Mouse (Mus musculus): ENCODE measurements around the gene Lrrc56. TPM values are rescaled to one million over a fixed set of nuclear protein-coding genes. Genes with fewer than 3 reads are reported as not detected.

The Lrrc56 gene
- total RNA-seq (2018; cell fraction: chromatin; rRNA removed) = 10 to 100 TPM in 10 of 26 experiments, 1 to 10 TPM in 16; 1.0 to 16.7 (median 8.6) TPM
- total RNA-seq (2018; cell fraction: cytosol; rRNA removed) = 1 to 10 TPM; 1.8 to 4.6 (median 2.9) TPM
- total RNA-seq (2018; cell fraction: nucleus; rRNA removed) = 10 to 100 TPM in 5 of 26 experiments, 1 to 10 TPM in 21; 1.3 to 13.9 (median 6.0) TPM
- 1.2 to 3.9 TPM (median 2.3 TPM) in 3 replicates for polyA plus RNA-seq (2018)

GRCm38 (mm10) chr7:141193948-141194347, at the start of gene Lrrc56, which contains the start of gene Hras:
Gene Lrrc56 (plus strand): TSS chr7:141194157.
Gene Hras (minus strand): TSS chr7:141194005.
- Histone ChIP-seq H3K4me3 (ENCODE audit: inconsistent target) (peak within 1 kb of the TSS; percentile 78), H3K79me2 (ENCODE audit: inconsistent target) (peaks cover 14% of the 10 kb centered on the region), H3K27ac (peak within 1 kb of the TSS; percentile 45), H3K36me3 (ENCODE audit: inconsistent target) (peaks cover 18% of the 10 kb centered on the region)
- WGBS (ENCODE audit: missing documents) = 0% methylated on average over 39 of the region's 39 CpGs

- H3K36me3 ChIP-seq (ENCODE audit: inconsistent target) = peaks cover 15% of the 10 kb centered on the region; the same call in 1 of the 2 replicates
- 22% methylated on average over 3 of the region's 3 CpGs for WGBS (ENCODE audit: missing documents)
- H3K79me2 ChIP-seq (ENCODE audit: inconsistent target) = no peaks in the 10 kb centered on the region
- no peak overlapping the region for H3K27ac ChIP-seq
- no peak overlapping the region for H3K4me3 ChIP-seq (ENCODE audit: inconsistent target)
Observed at GRCm38 (mm10) chr7:141144650-141145049, 49.3 kb upstream of the Lrrc56 start.

- Histone ChIP-seq H3K27ac (no peak overlapping the region), H3K79me2 (ENCODE audit: inconsistent target) (no peaks in the 10 kb centered on the region), H3K4me3 (ENCODE audit: inconsistent target) (no peak overlapping the region), H3K36me3 (ENCODE audit: inconsistent target) (peaks cover 15% of the 10 kb centered on the region; the same call in 1 of the 2 replicates)
- WGBS (ENCODE audit: missing documents) = 76% methylated on average over 1 of the region's 1 CpGs
Observed at GRCm38 (mm10) chr7:141145403-141145802, 48.6 kb upstream of the Lrrc56 start.

GRCm38 (mm10) chr7:141146043-141146595, 47.8 kb upstream of the Lrrc56 start:
- Histone ChIP-seq H3K79me2 (ENCODE audit: inconsistent target) (no peaks in the 10 kb centered on the region), H3K4me3 (ENCODE audit: inconsistent target) (no peak overlapping the region), H3K27ac (no peak overlapping the region), H3K36me3 (ENCODE audit: inconsistent target) (peaks cover 15% of the 10 kb centered on the region; the same call in 1 of the 2 replicates)
- WGBS (ENCODE audit: missing documents) = 95% methylated on average over 12 of the region's 12 CpGs

- Histone ChIP-seq H3K79me2 (ENCODE audit: inconsistent target) (no peaks in the 10 kb centered on the region), H3K27ac (no peak overlapping the region), H3K36me3 (ENCODE audit: inconsistent target) (peaks cover 15% of the 10 kb centered on the region; the same call in 1 of the 2 replicates), H3K4me3 (ENCODE audit: inconsistent target) (no peak overlapping the region)
- 94% methylated on average over 6 of the region's 6 CpGs for whole genome bisulfite sequencing (ENCODE audit: missing documents)
Observed at GRCm38 (mm10) chr7:141147044-141147443, 46.9 kb upstream of the Lrrc56 start.

GRCm38 (mm10) chr7:141148639-141149038, 45.3 kb upstream of the Lrrc56 start:
- Histone ChIP-seq H3K27ac (no peak overlapping the region), H3K36me3 (ENCODE audit: inconsistent target) (peaks cover 21% of the 10 kb centered on the region; the same call in 1 of the 2 replicates), H3K4me3 (ENCODE audit: inconsistent target) (no peak overlapping the region), H3K79me2 (ENCODE audit: inconsistent target) (no peaks in the 10 kb centered on the region)
- 93% methylated on average over 4 of the region's 4 CpGs for WGBS (ENCODE audit: missing documents)

GRCm38 (mm10) chr7:141155362-141155761, 38.6 kb upstream of the Lrrc56 start:
- WGBS (ENCODE audit: missing documents) = 90% methylated on average over 9 of the region's 9 CpGs
- H3K36me3 ChIP-seq (ENCODE audit: inconsistent target) = peaks cover 23% of the 10 kb centered on the region
- H3K79me2 ChIP-seq (ENCODE audit: inconsistent target) = no peaks in the 10 kb centered on the region

GRCm38 (mm10) chr7:141164397-141164796, 29.6 kb upstream of the Lrrc56 start:
- peak overlapping the region; percentile 94 for H3K27ac ChIP-seq
- H3K4me3 ChIP-seq (ENCODE audit: inconsistent target) = no peak overlapping the region
- peaks cover 77% of the 10 kb centered on the region for H3K79me2 ChIP-seq (ENCODE audit: inconsistent target)
- WGBS (ENCODE audit: missing documents) = 90% methylated on average over 7 of the region's 7 CpGs
- peaks cover 57% of the 10 kb centered on the region for H3K36me3 ChIP-seq (ENCODE audit: inconsistent target)

More at GRCm38 (mm10) chr7:141155362-141155761, 38.6 kb upstream of the Lrrc56 start:
- H3K27ac ChIP-seq = no peak overlapping the region
- H3K4me3 ChIP-seq (ENCODE audit: inconsistent target) = no peak overlapping the region

- H3K79me2 ChIP-seq (ENCODE audit: inconsistent target) = peaks cover 82% of the 10 kb centered on the region
- no peak overlapping the region for H3K4me3 ChIP-seq (ENCODE audit: inconsistent target)
- H3K27ac ChIP-seq = peak overlapping the region; percentile 94
- 15% methylated on average over 6 of the region's 6 CpGs for WGBS (ENCODE audit: missing documents)
- H3K36me3 ChIP-seq (ENCODE audit: inconsistent target) = peaks cover 53% of the 10 kb centered on the region
Observed at GRCm38 (mm10) chr7:141164850-141165249, 29.1 kb upstream of the Lrrc56 start.

GRCm38 (mm10) chr7:141167901-141168517, 25.9 kb upstream of the Lrrc56 start:
- Histone ChIP-seq H3K27ac (peak overlapping the region; percentile 94), H3K4me3 (ENCODE audit: inconsistent target) (peak overlapping the region; percentile 88), H3K79me2 (ENCODE audit: inconsistent target) (peaks cover 90% of the 10 kb centered on the region), H3K36me3 (ENCODE audit: inconsistent target) (peaks cover 21% of the 10 kb centered on the region)
- WGBS (ENCODE audit: missing documents) = 1% methylated on average over 7 of the region's 7 CpGs

- Histone ChIP-seq H3K27ac (peak overlapping the region; percentile 94), H3K4me3 (ENCODE audit: inconsistent target) (peak overlapping the region; percentile 88), H3K79me2 (ENCODE audit: inconsistent target) (peaks cover 84% of the 10 kb centered on the region), H3K36me3 (ENCODE audit: inconsistent target) (peaks cover 16% of the 10 kb centered on the region)
- WGBS (ENCODE audit: missing documents) = under 1% methylated on average over 21 of the region's 22 CpGs
Observed at GRCm38 (mm10) chr7:141168518-141168953, 25.4 kb upstream of the Lrrc56 start.

GRCm38 (mm10) chr7:141169300-141169699, 24.7 kb upstream of the Lrrc56 start:
- H3K79me2 ChIP-seq (ENCODE audit: inconsistent target) = peaks cover 77% of the 10 kb centered on the region
- WGBS (ENCODE audit: missing documents) = 100% methylated on average over 1 of the region's 1 CpGs
- no peak overlapping the region for H3K4me3 ChIP-seq (ENCODE audit: inconsistent target)
- H3K27ac ChIP-seq = peak overlapping the region; percentile 94
- peaks cover 8% of the 10 kb centered on the region for H3K36me3 ChIP-seq (ENCODE audit: inconsistent target)

- peak overlapping the region; percentile 94 for H3K27ac ChIP-seq
- H3K36me3 ChIP-seq (ENCODE audit: inconsistent target) = peaks cover 6% of the 10 kb centered on the region
- no peak overlapping the region for H3K4me3 ChIP-seq (ENCODE audit: inconsistent target)
- H3K79me2 ChIP-seq (ENCODE audit: inconsistent target) = peaks cover 71% of the 10 kb centered on the region
Observed at GRCm38 (mm10) chr7:141169866-141170265, 24.1 kb upstream of the Lrrc56 start.

- H3K36me3 ChIP-seq (ENCODE audit: inconsistent target) = no peaks in the 10 kb centered on the region
- H3K4me3 ChIP-seq (ENCODE audit: inconsistent target) = peak within 1 kb of the TSS; percentile 64
- H3K27ac ChIP-seq = peak within 1 kb of the TSS; percentile 94
- WGBS (ENCODE audit: missing documents) = under 1% methylated on average over 54 of the region's 55 CpGs
- H3K79me2 ChIP-seq (ENCODE audit: inconsistent target) = peaks cover 46% of the 10 kb centered on the region
Observed at GRCm38 (mm10) chr7:141172116-141173006, 21.6 kb upstream of the Lrrc56 start, which contains the start of gene Rnh1. Gene Rnh1 (minus strand): TSS chr7:141172857.

All from macrophage (primary cell).